Mouse (Mus musculus) CH12.LX (cell line): ENCODE results near the gene Btbd9. TPM values are rescaled to one million over a fixed set of nuclear protein-coding genes. Genes with fewer than 3 reads are reported as not detected.

Experiments used
- DNase-seq: peaks from one replicate; pipeline ENCODE4 v3.0.0-alpha.2; 2013; ENCODE audit errors: extremely low read depth
- H3K27ac ChIP-seq: 2 replicates; pipeline ENCODE4 v1.5.1; 2012; ENCODE audit warnings: low read depth, mild to moderate bottlenecking, control low read depth, moderate library complexity; ENCODE audit not compliant: insufficient read depth
- H3K27me3 ChIP-seq: replicated peaks from 2 replicates; pipeline ENCODE3; 2012; ENCODE audit warnings: inconsistent platforms
- H3K36me3 ChIP-seq, 2 experiments: replicated peaks in 1 of 2; 2 replicates each; pipeline versions ENCODE3 to v1.6.1; 2012; ENCODE audit warnings: inconsistent platforms in 1 of 2, low read length in 1 of 2, mild to moderate bottlenecking in 1 of 2, mixed read lengths in 1 of 2, moderate library complexity in 1 of 2; ENCODE audit not compliant: control insufficient read depth in 1 of 2, insufficient read depth in 1 of 2
- H3K4me1 ChIP-seq, 2 experiments: 2 replicates each; pipeline ENCODE4 v1.6.1; 2012; ENCODE audit warnings: inconsistent platforms in 1 of 2, moderate library complexity in 1 of 2; ENCODE audit not compliant: insufficient read depth in 2 of 2, control insufficient read depth in 1 of 2
- H3K4me2 ChIP-seq: 2 replicates; pipeline ENCODE4 v1.6.1; 2012; ENCODE audit warnings: low read depth, mild to moderate bottlenecking, control low read depth; ENCODE audit not compliant: poor library complexity, insufficient read depth, severe bottlenecking
- H3K4me3 ChIP-seq, 3 experiments: fragments of 150-350 bp in 1 of 3; sonication (generic) in 1 of 3; replicated peaks in 1 of 3; 2 replicates each; pipeline versions ENCODE3 to v1.5.1; 2011 to 2012; ENCODE audit warnings: low read depth in 2 of 3, low read length in 2 of 3, mild to moderate bottlenecking in 2 of 3, moderate library complexity in 2 of 3, control low read depth in 1 of 3, improper control_type of control experiment in 1 of 3, inconsistent platforms in 1 of 3, mixed read lengths in 1 of 3; ENCODE audit not compliant: poor library complexity in 1 of 3
- H3K79me2 ChIP-seq: replicated peaks from 2 replicates; pipeline ENCODE4 v1.6.1; 2012; ENCODE audit warnings: mild to moderate bottlenecking, moderate library complexity; ENCODE audit not compliant: control insufficient read depth, poor library complexity, insufficient read depth, severe bottlenecking; ENCODE audit errors: extremely low read depth
- H3K9ac ChIP-seq: 2 replicates; pipeline ENCODE4 v1.6.1; 2012; ENCODE audit warnings: low read depth, mild to moderate bottlenecking, control low read depth, moderate library complexity; ENCODE audit not compliant: insufficient read depth
- H3K9me3 ChIP-seq: replicated peaks from 2 replicates; pipeline ENCODE3; 2012; ENCODE audit warnings: low read length, inconsistent platforms, mixed read lengths
- CHD1 ChIP-seq: IDR thresholded peaks from 2 replicates; pipeline ENCODE4 v1.6.1; 2012; ENCODE audit warnings: low read depth, low read length, improper control_type of control experiment, inconsistent platforms
- CHD2 ChIP-seq: IDR thresholded peaks from 2 replicates; pipeline ENCODE4 v1.6.1; 2011; ENCODE audit warnings: low read length, improper control_type of control experiment
- CTCF ChIP-seq, 2 experiments: IDR thresholded peaks in 1 of 2; conservative IDR thresholded peaks in 1 of 2; 2 replicates each; pipeline ENCODE4 v1.5.1; 2011 to 2012; ENCODE audit warnings: low read depth in 2 of 2, low read length in 2 of 2, improper control_type of control experiment in 1 of 2, inconsistent platforms in 1 of 2, mild to moderate bottlenecking in 1 of 2, moderate library complexity in 1 of 2
- ELF1 ChIP-seq: IDR thresholded peaks from 2 replicates; pipeline ENCODE4 v1.6.1; 2014; ENCODE audit warnings: low read depth, mild to moderate bottlenecking, inconsistent platforms, low read length, improper control_type of control experiment
- EP300 ChIP-seq: IDR thresholded peaks from 2 replicates; pipeline ENCODE4 v1.6.1; 2011; ENCODE audit warnings: low read length, improper control_type of control experiment
- HCFC1 ChIP-seq: IDR thresholded peaks from 2 replicates; pipeline ENCODE4 v1.6.1; 2012; ENCODE audit warnings: low read depth, mild to moderate bottlenecking, inconsistent platforms, low read length, improper control_type of control experiment
- JUND ChIP-seq: conservative IDR thresholded peaks from 2 replicates; pipeline ENCODE4 v1.6.1; 2011; ENCODE audit warnings: low read depth, low read length, improper control_type of control experiment
- MAFK ChIP-seq: IDR thresholded peaks from 2 replicates; pipeline ENCODE4 v1.6.1; 2011; ENCODE audit warnings: low read length, improper control_type of control experiment; ENCODE audit not compliant: insufficient replicate concordance
- MAZ ChIP-seq: IDR thresholded peaks from 2 replicates; pipeline ENCODE4 v1.6.1; 2012; ENCODE audit warnings: low read depth, mild to moderate bottlenecking, inconsistent platforms, low read length, improper control_type of control experiment, moderate library complexity
- MXI1 ChIP-seq: IDR thresholded peaks from 2 replicates; pipeline ENCODE4 v1.6.1; 2011; ENCODE audit warnings: mild to moderate bottlenecking, low read depth, low read length, improper control_type of control experiment
- MYC ChIP-seq: IDR thresholded peaks from 2 replicates; pipeline ENCODE4 v1.6.1; 2011; ENCODE audit warnings: low read depth, mild to moderate bottlenecking, improper control_type of control experiment, low read length
- NRF1 ChIP-seq: IDR thresholded peaks from 2 replicates; pipeline ENCODE4 v1.6.1; 2014; ENCODE audit warnings: low read depth, mild to moderate bottlenecking, inconsistent platforms, low read length, improper control_type of control experiment, moderate library complexity
- PAX5 ChIP-seq: IDR thresholded peaks from 2 replicates; pipeline ENCODE4 v1.6.1; 2012; ENCODE audit warnings: low read length, inconsistent platforms, mixed read lengths
- POLR2A ChIP-seq: IDR thresholded peaks from 2 replicates; pipeline ENCODE4 v1.6.1; 2011; ENCODE audit warnings: low read depth, mild to moderate bottlenecking, improper control_type of control experiment, low read length
- RCOR1 ChIP-seq: conservative IDR thresholded peaks from 2 replicates; pipeline ENCODE4 v1.6.1; 2012; ENCODE audit warnings: low read depth, mild to moderate bottlenecking, inconsistent platforms, low read length, improper control_type of control experiment
- SIN3A ChIP-seq: IDR thresholded peaks from 2 replicates; pipeline ENCODE4 v1.6.1; 2012; ENCODE audit warnings: low read length, improper control_type of control experiment, inconsistent platforms
- SMC3 ChIP-seq: IDR thresholded peaks from 2 replicates; pipeline ENCODE4 v1.6.1; 2011; ENCODE audit warnings: low read depth, low read length, improper control_type of control experiment
- TBP ChIP-seq: conservative IDR thresholded peaks from 2 replicates; pipeline ENCODE4 v1.6.1; 2011; ENCODE audit warnings: low read depth, low read length, improper control_type of control experiment
- TCF12 ChIP-seq: IDR thresholded peaks from 2 replicates; pipeline ENCODE4 v1.6.1; 2014; ENCODE audit warnings: low read depth, mild to moderate bottlenecking, inconsistent platforms, low read length, improper control_type of control experiment
- UBTF ChIP-seq: IDR thresholded peaks from 2 replicates; pipeline ENCODE4 v1.6.1; 2012; ENCODE audit warnings: low read depth, mild to moderate bottlenecking, inconsistent platforms, low read length, improper control_type of control experiment, moderate library complexity
- USF1 ChIP-seq: IDR thresholded peaks from 2 replicates; pipeline ENCODE4 v1.6.1; 2014; ENCODE audit warnings: low read depth, mild to moderate bottlenecking, inconsistent platforms, low read length, improper control_type of control experiment
- USF2 ChIP-seq: conservative IDR thresholded peaks from 2 replicates; pipeline ENCODE4 v1.6.1; 2011; ENCODE audit warnings: low read depth, low read length, improper control_type of control experiment
- ZC3H11A ChIP-seq: IDR thresholded peaks from 2 replicates; pipeline ENCODE4 v1.6.1; 2012; ENCODE audit warnings: low read depth, mild to moderate bottlenecking, inconsistent platforms, low read length, improper control_type of control experiment
- ZKSCAN1 ChIP-seq: IDR thresholded peaks from 2 replicates; pipeline ENCODE4 v1.6.1; 2012; ENCODE audit warnings: low read depth, inconsistent platforms, low read length, improper control_type of control experiment, borderline replicate concordance
- ZMIZ1 ChIP-seq: IDR thresholded peaks from 2 replicates; pipeline ENCODE4 v1.6.1; 2012; ENCODE audit warnings: low read depth, mild to moderate bottlenecking, inconsistent platforms, low read length, improper control_type of control experiment
- dilution Hi-C: fragments of 300-500 bp; cut with MboI; formaldehyde crosslinking; loops from 2 replicates; pipeline ENCODE4 v1.14.3; 2020; ENCODE audit warnings: low sequenced_read_pairs; ENCODE audit not compliant: extremely low pct_unique_long_range_greater_than_20kb, extremely low pct_ligation_motif_present
- in situ Hi-C: fragments of 300-500 bp; cut with MboI; formaldehyde crosslinking; loops from 3 replicates; pipeline ENCODE4 v1.14.3; 2019; ENCODE audit warnings: low sequenced_read_pairs, low pct_ligation_motif_present, low pct_unique_long_range_greater_than_20kb, mixed read lengths
- polyA plus RNA-seq: library from polyadenylated mRNA; unstranded; fragments of >175 nt; gene quantifications from 2 replicates; pipeline ENCODE4 v1.2.1, GENCODE M21; 2012; ENCODE audit warnings: low read depth; ENCODE audit not compliant: insufficient read length
- total RNA-seq, 2 experiments: library from RNA; depleted of rRNA; stranded (reverse); fragments of 300-350 nt in 1 of 2; fragments of >200 nt in 1 of 2; gene quantifications; 2 replicates each; pipeline ENCODE4 v1.2.3; 2012 to 2014

The Btbd9 gene
- total and polyA plus RNA-seq, 3 experiments = 19.3 to 25.4 (median 20.0) TPM

- no peak for DNase-seq
- H3K4me3 ChIP-seq = no peak overlapping the region
- H3K79me2 ChIP-seq = no peaks in the 10 kb centered on the region
- H3K27ac ChIP-seq = no peak overlapping the region
- peaks cover 0 to 17% of the 10 kb centered on the region in 2 experiments for H3K36me3 ChIP-seq
- dilution Hi-C loops (loop anchor here (25.0 kb wide), 1 partner anchor 443 kb away; the partner anchor contains the start of gene Glp1r), in situ Hi-C loops (loop anchor here (10.0 kb wide), 1 partner anchor 275 kb away; no protein-coding TSS in a partner anchor)
- no peaks in the 10 kb centered on the region for H3K9me3 ChIP-seq
- H3K9ac ChIP-seq = no peak overlapping the region
- peaks cover 0 to 26% of the 10 kb centered on the region in 2 experiments; a peak in 2 of 4 replicates for H3K4me1 ChIP-seq
- H3K27me3 ChIP-seq = no peaks in the 10 kb centered on the region
- no peak for TF ChIP-seq ELF1
- no peak for TF ChIP-seq MYC
- TF ChIP-seq POLR2A = no peak
- no peak for TF ChIP-seq JUND
- no peak for TF ChIP-seq USF2
- TF ChIP-seq CTCF (conservative IDR thresholded peaks at IDR 0.05 in 1 of 2, IDR thresholded peaks at IDR 0.05 in 1 of 2; ENCODE audit: low read depth in 2 of 2, low read length in 2 of 2) = no peak
- TF ChIP-seq ZC3H11A = no peak
- no peak overlapping the region for H3K4me2 ChIP-seq
These were observed 106.7 kb downstream of the Btbd9 start for GRCm38 (mm10) chr17:30469511-30470076.

GRCm38 (mm10) chr17:30468368-30468767 lies 107.9 kb downstream of the Btbd9 start:
- dilution Hi-C loops = loop anchor here (25.0 kb wide), 1 partner anchor 444 kb away; the partner anchor contains the start of gene Glp1r
- Histone ChIP-seq H3K4me2 (no peak overlapping the region), H3K4me1 (peaks cover 0 to 22% of the 10 kb centered on the region in 2 experiments; a peak in 2 of 4 replicates), H3K27ac (no peak overlapping the region), H3K4me3 (no peak overlapping the region), H3K36me3 (peaks cover 0 to 20% of the 10 kb centered on the region in 2 experiments), H3K79me2 (no peaks in the 10 kb centered on the region), H3K9me3 (no peaks in the 10 kb centered on the region), H3K9ac (no peak overlapping the region), H3K27me3 (no peaks in the 10 kb centered on the region)
- in situ Hi-C loops = no loop called here
- TF ChIP-seq TCF12 (no peak), CHD1 (no peak), CHD2 (no peak), RCOR1 (no peak), PAX5 (no peak), EP300 (no peak), MAFK (no peak), USF1 (no peak), SMC3 (no peak), ZKSCAN1 (no peak), UBTF (no peak), HCFC1 (no peak), MXI1 (no peak), SIN3A (no peak), NRF1 (no peak), ZMIZ1 (no peak), MAZ (no peak), TBP (no peak), JUND (no peak), POLR2A (no peak)
- DNase-seq = no peak
